Mouse (Mus musculus) A20 (cell line): Measurements from ENCODE around the gene Loxl1.
"Not testable (repeated sequence)": the region's sequence is repeated elsewhere in the genome, so short reads cannot be mapped to it uniquely, and the experiment has no call there.

Experiments used
- DNase-seq: peaks from one replicate; pipeline ENCODE4 v3.0.0-alpha.2; 2011; ENCODE audit warnings: low read depth, low spot score

The Loxl1 gene

DNA sequence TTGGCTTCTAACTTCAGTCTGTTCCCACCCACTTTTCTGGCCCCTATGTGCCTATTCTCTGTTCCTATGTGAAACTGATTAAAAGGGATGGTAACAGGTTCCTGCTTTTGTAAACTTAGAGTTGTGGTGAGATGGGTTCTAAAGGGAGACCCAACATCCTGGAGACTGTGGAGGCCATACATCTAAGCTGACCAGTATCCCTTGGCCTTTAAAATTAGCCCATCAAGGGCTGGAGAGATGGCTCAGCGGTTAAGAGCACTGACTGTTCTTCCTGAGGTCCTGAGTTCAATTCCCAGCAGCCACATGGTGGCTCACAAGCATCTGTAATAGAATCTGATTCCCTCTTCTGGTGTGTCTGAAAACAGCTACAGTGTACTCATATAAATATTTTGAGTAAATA lies 62.3 kb downstream of the Loxl1 start:
- not testable (repeated sequence) for DNase-seq

GRCm38 (mm10) chr9:58250322-58250721 lies 62.7 kb downstream of the Loxl1 start:
- peak; percentile 59 for DNase-seq

DNA sequence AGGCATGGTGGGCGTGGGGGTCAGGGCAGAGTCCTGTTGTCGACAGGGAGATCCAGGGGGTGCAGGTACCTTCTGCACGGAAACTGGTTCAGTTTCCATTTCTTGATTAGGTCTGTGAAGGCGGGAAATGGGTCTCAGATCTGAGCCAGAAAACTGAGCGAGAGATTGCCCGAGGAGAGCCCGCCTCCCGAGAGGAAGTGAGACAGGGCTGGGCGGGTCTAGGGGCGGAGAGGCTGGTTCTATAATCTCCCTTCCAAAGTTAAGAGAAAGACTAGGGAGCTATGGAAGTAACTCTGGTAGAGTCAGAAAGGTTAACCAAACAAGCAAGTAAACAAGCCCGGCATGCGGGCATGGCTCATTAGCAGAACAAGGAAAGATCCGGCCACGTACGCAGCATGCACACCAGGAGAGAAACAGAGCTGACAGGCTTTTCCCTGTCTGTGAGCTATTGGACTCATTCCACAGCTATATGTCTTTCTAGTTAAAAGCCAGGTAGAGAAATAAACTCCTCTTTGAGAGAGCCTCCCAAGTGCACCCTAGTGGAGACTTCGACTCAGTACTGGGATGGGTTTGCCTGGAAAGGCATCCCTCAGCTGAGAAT lies 63.3 kb downstream of the Loxl1 start, which contains the start of gene Pml:
TSS of gene Pml (minus strand) at position 195 of the 601 bp plus-strand sequence.
- DNase-seq = peak; percentile 77

GRCm38 (mm10) chr9:58248746-58249413 lies 64.1 kb downstream of the Loxl1 start:
- DNase-seq = peak; percentile 36

DNA sequence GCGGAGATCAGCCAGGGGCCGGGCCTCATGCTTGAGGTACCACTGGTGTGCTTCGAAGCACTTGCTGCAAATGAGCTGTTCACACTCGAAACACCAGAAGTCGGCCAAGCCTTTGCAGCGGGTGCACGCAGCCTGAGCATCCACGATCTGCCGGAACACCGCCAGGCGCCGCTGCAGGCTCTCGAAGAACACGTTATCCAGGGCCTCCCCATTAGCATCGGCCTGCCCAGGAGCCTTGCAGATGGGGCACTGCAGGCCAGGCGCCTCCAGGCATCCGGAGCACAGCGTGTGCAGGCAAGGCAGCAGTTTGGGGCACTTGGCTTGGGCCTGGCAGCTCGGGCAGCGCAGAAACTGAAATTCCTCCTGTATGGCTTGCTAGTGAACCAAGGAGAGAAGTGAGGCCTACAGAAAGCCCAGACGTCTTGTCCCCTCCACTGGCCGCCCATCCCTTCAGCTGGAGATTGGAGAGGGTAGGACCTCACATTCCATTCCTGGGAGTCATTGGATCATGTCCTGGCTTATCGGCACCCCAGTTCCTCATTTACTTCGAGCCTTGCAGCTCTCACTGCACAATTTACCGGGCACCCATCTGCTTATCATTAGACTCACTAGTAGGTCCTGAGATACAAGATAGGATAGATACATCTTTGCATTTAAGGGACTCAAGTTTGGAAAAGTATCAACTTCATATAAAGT lies 65.8 kb downstream of the Loxl1 start:
- DNase-seq = no peak

- DNase-seq = peak; percentile 61
These were observed 66.8 kb downstream of the Loxl1 start for GRCm38 (mm10) chr9:58246083-58246591.

DNA sequence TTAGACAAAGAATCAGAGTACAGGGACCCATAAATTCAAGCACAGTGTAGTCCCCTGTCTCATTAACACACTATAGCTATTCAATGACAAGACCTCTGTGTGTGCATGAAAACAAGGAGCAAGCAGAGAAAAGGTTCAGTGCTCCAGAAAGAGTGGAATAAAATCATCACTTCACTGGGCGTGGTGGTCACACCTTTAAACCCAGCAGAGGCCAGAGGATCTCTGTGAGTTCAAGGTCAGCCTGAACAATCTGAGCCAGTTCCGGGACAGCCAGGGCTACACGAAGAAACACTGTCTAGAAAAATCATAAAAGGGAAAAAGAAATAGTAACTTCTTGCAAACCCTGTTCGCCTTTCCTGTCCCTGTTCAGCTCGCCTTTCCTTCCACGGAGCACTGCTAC lies 69.3 kb downstream of the Loxl1 start:
- no peak for DNase-seq

GRCm38 (mm10) chr9:58242696-58243095 lies 70.3 kb downstream of the Loxl1 start:
- no peak for DNase-seq

- no peak for DNase-seq
These were observed 71.1 kb downstream of the Loxl1 start for GRCm38 (mm10) chr9:58241780-58242485.
